Mouse (Mus musculus): Measurements from ENCODE around the gene Dkk2. TPM values are rescaled to one million over a fixed set of nuclear protein-coding genes. Genes with fewer than 3 reads are reported as not detected.

Gene Dkk2
- polyA plus RNA-seq, 1 experiment from 2014 or later = 12.6 TPM

- Histone ChIP-seq H3K9me3 (replicated peaks) (no peaks in the 10 kb centered on the region), H3K27ac (replicated peaks) (no peak overlapping the region), H3K36me3 (no peaks in the 10 kb centered on the region), H3K27me3 (ENCODE audit: low read depth, poor library complexity, severe bottlenecking) (no peaks in the 10 kb centered on the region), H3K4me1 (no peaks in the 10 kb centered on the region), H3K4me3 (no peak overlapping the region)
- WGBS = 89% methylated on average over 4 of the region's 4 CpGs
- no peak for DNase-seq (ENCODE audit: low spot score)
Measured at GRCm38 (mm10) chr3:132131939-132132338, 46.8 kb downstream of the Dkk2 start.

GRCm38 (mm10) chr3:132134502-132134901 is 49.4 kb downstream of the Dkk2 start:
- DNase-seq (ENCODE audit: low spot score) = no peak
- H3K9me3 ChIP-seq (replicated peaks) = no peaks in the 10 kb centered on the region
- H3K4me1 ChIP-seq = no peaks in the 10 kb centered on the region
- no peak overlapping the region for H3K4me3 ChIP-seq
- H3K27ac ChIP-seq (replicated peaks) = no peak overlapping the region
- H3K36me3 ChIP-seq = no peaks in the 10 kb centered on the region
- 81% methylated on average over 1 of the region's 1 CpGs for WGBS
- no peaks in the 10 kb centered on the region for H3K27me3 ChIP-seq (ENCODE audit: low read depth, poor library complexity, severe bottlenecking)

GRCm38 (mm10) chr3:132137802-132138378 is 52.8 kb downstream of the Dkk2 start:
- no peaks in the 10 kb centered on the region for H3K9me3 ChIP-seq (replicated peaks)
- no peaks in the 10 kb centered on the region for H3K36me3 ChIP-seq
- H3K27ac ChIP-seq (replicated peaks) = no peak overlapping the region
- no peak overlapping the region for H3K4me3 ChIP-seq
- WGBS = 85% methylated on average over 11 of the region's 11 CpGs
- no peak for DNase-seq (ENCODE audit: low spot score)
- H3K27me3 ChIP-seq (ENCODE audit: low read depth, poor library complexity, severe bottlenecking) = no peaks in the 10 kb centered on the region
- H3K4me1 ChIP-seq = no peaks in the 10 kb centered on the region

- 88% methylated on average over 4 of the region's 4 CpGs for WGBS
- no peaks in the 10 kb centered on the region for H3K9me3 ChIP-seq (replicated peaks)
- H3K4me1 ChIP-seq = peaks cover 7% of the 10 kb centered on the region; the same call in 1 of the 2 replicates
- no peaks in the 10 kb centered on the region for H3K27me3 ChIP-seq (ENCODE audit: low read depth, poor library complexity, severe bottlenecking)
- H3K4me3 ChIP-seq = no peak overlapping the region
- no peak for DNase-seq (ENCODE audit: low spot score)
- H3K27ac ChIP-seq (replicated peaks) = no peak overlapping the region
- H3K36me3 ChIP-seq = no peaks in the 10 kb centered on the region
Measured at GRCm38 (mm10) chr3:132141031-132141430, 55.9 kb downstream of the Dkk2 start.

- WGBS = 82% methylated on average over 6 of the region's 6 CpGs
- peaks cover 5% of the 10 kb centered on the region; the same call in 1 of the 2 replicates for H3K4me1 ChIP-seq
- H3K27ac ChIP-seq (replicated peaks) = no peak overlapping the region
- H3K36me3 ChIP-seq = no peaks in the 10 kb centered on the region
- no peaks in the 10 kb centered on the region for H3K9me3 ChIP-seq (replicated peaks)
- H3K4me3 ChIP-seq = no peak overlapping the region
- no peak for DNase-seq (ENCODE audit: low spot score)
- H3K27me3 ChIP-seq (ENCODE audit: low read depth, poor library complexity, severe bottlenecking) = no peaks in the 10 kb centered on the region
Measured at GRCm38 (mm10) chr3:132149446-132150025, 64.4 kb downstream of the Dkk2 start.

- Histone ChIP-seq H3K27ac (replicated peaks) (no peak overlapping the region), H3K36me3 (no peaks in the 10 kb centered on the region), H3K4me1 (no peaks in the 10 kb centered on the region), H3K4me3 (no peak overlapping the region), H3K9me3 (replicated peaks) (no peaks in the 10 kb centered on the region), H3K27me3 (ENCODE audit: low read depth, poor library complexity, severe bottlenecking) (no peaks in the 10 kb centered on the region)
- WGBS = 90% methylated on average over 2 of the region's 2 CpGs
- no peak for DNase-seq (ENCODE audit: low spot score)
Measured at GRCm38 (mm10) chr3:132158817-132159216, 73.7 kb downstream of the Dkk2 start.

GRCm38 (mm10) chr3:132168911-132169310 is 83.8 kb downstream of the Dkk2 start:
- Histone ChIP-seq H3K36me3 (no peaks in the 10 kb centered on the region), H3K4me3 (no peak overlapping the region), H3K27ac (replicated peaks) (no peak overlapping the region), H3K4me1 (no peaks in the 10 kb centered on the region), H3K27me3 (ENCODE audit: low read depth, poor library complexity, severe bottlenecking) (no peaks in the 10 kb centered on the region), H3K9me3 (replicated peaks) (no peaks in the 10 kb centered on the region)
- DNase-seq (ENCODE audit: low spot score) = no peak
- 94% methylated on average over 3 of the region's 3 CpGs for WGBS

GRCm38 (mm10) chr3:132186888-132187552 is 101.9 kb downstream of the Dkk2 start:
- Histone ChIP-seq H3K27me3 (ENCODE audit: low read depth, poor library complexity, severe bottlenecking) (no peaks in the 10 kb centered on the region), H3K9me3 (replicated peaks) (no peaks in the 10 kb centered on the region), H3K4me1 (no peaks in the 10 kb centered on the region), H3K27ac (replicated peaks) (no peak overlapping the region), H3K36me3 (no peaks in the 10 kb centered on the region), H3K4me3 (no peak overlapping the region)
- WGBS = 92% methylated on average over 12 of the region's 12 CpGs
- DNase-seq (ENCODE audit: low spot score) = no peak

GRCm38 (mm10) chr3:132201950-132202349 is 116.9 kb downstream of the Dkk2 start:
- Histone ChIP-seq H3K27ac (replicated peaks) (no peak overlapping the region), H3K4me1 (no peaks in the 10 kb centered on the region), H3K4me3 (no peak overlapping the region), H3K36me3 (no peaks in the 10 kb centered on the region), H3K27me3 (ENCODE audit: low read depth, poor library complexity, severe bottlenecking) (no peaks in the 10 kb centered on the region), H3K9me3 (replicated peaks) (no peaks in the 10 kb centered on the region)
- 92% methylated on average over 4 of the region's 4 CpGs for WGBS
- DNase-seq (ENCODE audit: low spot score) = no peak

GRCm38 (mm10) chr3:132202665-132203064 is 117.6 kb downstream of the Dkk2 start:
- no peak overlapping the region for H3K4me3 ChIP-seq
- DNase-seq (ENCODE audit: low spot score) = no peak
- no peaks in the 10 kb centered on the region for H3K36me3 ChIP-seq
- H3K27ac ChIP-seq (replicated peaks) = no peak overlapping the region
- H3K9me3 ChIP-seq (replicated peaks) = no peaks in the 10 kb centered on the region
- no peaks in the 10 kb centered on the region for H3K27me3 ChIP-seq (ENCODE audit: low read depth, poor library complexity, severe bottlenecking)
- 94% methylated on average over 5 of the region's 5 CpGs for WGBS
- no peaks in the 10 kb centered on the region for H3K4me1 ChIP-seq

GRCm38 (mm10) chr3:132207469-132207868 is 122.4 kb downstream of the Dkk2 start:
- Histone ChIP-seq H3K4me3 (no peak overlapping the region), H3K27ac (replicated peaks) (no peak overlapping the region), H3K36me3 (no peaks in the 10 kb centered on the region), H3K9me3 (replicated peaks) (no peaks in the 10 kb centered on the region), H3K4me1 (no peaks in the 10 kb centered on the region), H3K27me3 (ENCODE audit: low read depth, poor library complexity, severe bottlenecking) (no peaks in the 10 kb centered on the region)
- WGBS = 36% methylated on average over 11 of the region's 11 CpGs
- peak; percentile 48 for DNase-seq (ENCODE audit: low spot score)

- 79% methylated on average over 5 of the region's 5 CpGs for WGBS
Measured at GRCm38 (mm10) chr3:132211260-132211659, 126.2 kb downstream of the Dkk2 start.

GRCm38 (mm10) chr3:132219977-132220487 is 134.9 kb downstream of the Dkk2 start:
- WGBS = 84% methylated on average over 7 of the region's 7 CpGs

More at GRCm38 (mm10) chr3:132211260-132211659, 126.2 kb downstream of the Dkk2 start:
- H3K4me1 ChIP-seq = no peaks in the 10 kb centered on the region
- H3K36me3 ChIP-seq = no peaks in the 10 kb centered on the region
- H3K9me3 ChIP-seq (replicated peaks) = no peaks in the 10 kb centered on the region
- H3K4me3 ChIP-seq = no peak overlapping the region
- H3K27ac ChIP-seq (replicated peaks) = no peak overlapping the region
- no peaks in the 10 kb centered on the region for H3K27me3 ChIP-seq (ENCODE audit: low read depth, poor library complexity, severe bottlenecking)
- DNase-seq (ENCODE audit: low spot score) = no peak

More at GRCm38 (mm10) chr3:132219977-132220487, 134.9 kb downstream of the Dkk2 start:
- H3K4me3 ChIP-seq = no peak overlapping the region
- H3K36me3 ChIP-seq = no peaks in the 10 kb centered on the region
- DNase-seq (ENCODE audit: low spot score) = no peak
- H3K27me3 ChIP-seq (ENCODE audit: low read depth, poor library complexity, severe bottlenecking) = no peaks in the 10 kb centered on the region
- no peak overlapping the region for H3K27ac ChIP-seq (replicated peaks)
- H3K9me3 ChIP-seq (replicated peaks) = no peaks in the 10 kb centered on the region
- no peaks in the 10 kb centered on the region for H3K4me1 ChIP-seq
